Mouse (Mus musculus) lung, adult 2 months (tissue): Measurements from ENCODE around the gene Ppfibp1. TPM values are rescaled to one million over a fixed set of nuclear protein-coding genes. Genes with fewer than 3 reads are reported as not detected.

ENCODE experiments used
- DNase-seq: peaks from one replicate; pipeline ENCODE4 v3.0.0; 2022
- H3K4me1 ChIP-seq: fragments of 200-500 bp; 2 replicates; pipeline ENCODE4 v1.6.1; 2011; ENCODE audit warnings: low read length; ENCODE audit not compliant: control insufficient read depth, insufficient read depth
- H3K4me3 ChIP-seq: fragments of 200-500 bp; replicated peaks from 2 replicates; pipeline ENCODE3; 2011; ENCODE audit warnings: low read depth, mild to moderate bottlenecking, control low read depth, low read length; ENCODE audit errors: extremely low read depth
- CTCF ChIP-seq: fragments of 200-500 bp; IDR thresholded peaks from 2 replicates; pipeline ENCODE4 v1.5.1; 2011; ENCODE audit warnings: mild to moderate bottlenecking, low read length, control low read depth; ENCODE audit not compliant: insufficient read depth
- POLR2A ChIP-seq: fragments of 200-500 bp; IDR thresholded peaks from 2 replicates; pipeline ENCODE4 v1.6.1; 2011; ENCODE audit warnings: low read depth, mild to moderate bottlenecking, control low read depth, low read length, borderline replicate concordance; ENCODE audit errors: extremely low read depth
- WGBS: fragments of 180-500 bp; shearing (Covaris S2); methylation state at CpG from one replicate; pipeline ENCODE4 v1.1.7; 2018; 5-methylcytosine and 5-hydroxymethylcytosine counted together
- polyA plus RNA-seq: library from polyadenylated mRNA; depleted of rRNA; stranded (reverse); fragments of >200 nt; gene quantifications from 2 replicates; pipeline ENCODE4 v1.2.3, GENCODE M21; 2012

Ppfibp1 gene
- polyA plus RNA-seq, 1 experiment: 35.1 TPM

DNA sequence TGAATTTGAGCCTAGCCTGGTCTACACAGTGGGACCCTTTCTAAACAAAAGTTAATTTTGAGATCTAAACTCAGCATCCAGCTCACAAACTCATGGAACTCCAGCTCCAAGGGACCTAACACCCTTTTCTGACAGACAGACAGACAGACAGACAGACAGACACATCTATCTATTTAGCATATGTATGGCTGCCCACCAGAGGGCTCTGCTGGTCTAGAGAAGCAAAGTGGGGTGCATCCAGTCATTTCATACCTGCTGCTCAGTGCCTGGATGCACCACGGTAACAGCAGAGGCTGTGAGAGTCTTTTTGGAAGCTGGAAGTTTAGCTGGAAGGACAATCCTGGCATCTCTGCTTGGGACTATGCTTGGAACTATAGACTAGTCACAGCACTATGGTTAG lies 125.3 kb downstream of the Ppfibp1 start:
- no peak for DNase-seq
- WGBS: 85% methylated on average over 1 of the region's 1 CpGs
- Histone ChIP-seq H3K4me3 (no peak overlapping the region), H3K4me1 (no peaks in the 10 kb centered on the region)
- no peak for TF ChIP-seq CTCF

DNA sequence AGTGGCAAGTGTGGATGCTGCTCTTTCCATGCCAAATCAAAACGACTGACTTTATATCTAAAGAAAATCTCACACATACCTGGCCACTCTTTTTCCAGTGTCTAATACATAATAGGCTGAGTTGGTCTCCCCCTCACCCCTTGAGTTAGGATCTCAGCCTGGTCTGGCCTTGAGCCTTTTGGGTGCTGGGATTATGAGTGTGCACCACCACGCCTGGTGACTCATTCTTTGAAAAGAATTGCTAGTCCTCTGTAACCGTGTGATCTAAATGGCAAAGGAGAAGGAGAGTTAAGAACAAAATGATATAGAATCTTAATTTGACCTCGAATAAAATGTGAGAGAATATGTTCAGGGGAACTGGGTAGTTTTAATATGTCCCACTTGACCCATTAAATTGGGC lies 129.6 kb downstream of the Ppfibp1 start:
- Histone ChIP-seq H3K4me1 (no peaks in the 10 kb centered on the region), H3K4me3 (no peak overlapping the region)
- DNase-seq: no peak
- TF ChIP-seq POLR2A: no peak
- no peak for TF ChIP-seq CTCF
- WGBS: 88% methylated on average over 4 of the region's 4 CpGs

- TF ChIP-seq POLR2A (no peak), CTCF (no peak)
- WGBS: 91% methylated on average over 5 of the region's 5 CpGs
- Histone ChIP-seq H3K4me3 (no peak overlapping the region), H3K4me1 (0 out of 2 replicates have a peak, but pooled peaks cover 2% of the 10 kb centered on the region)
- no peak for DNase-seq
Observed at GRCm38 (mm10) chr6:147018364-147018763, 130.1 kb downstream of the Ppfibp1 start.

DNA sequence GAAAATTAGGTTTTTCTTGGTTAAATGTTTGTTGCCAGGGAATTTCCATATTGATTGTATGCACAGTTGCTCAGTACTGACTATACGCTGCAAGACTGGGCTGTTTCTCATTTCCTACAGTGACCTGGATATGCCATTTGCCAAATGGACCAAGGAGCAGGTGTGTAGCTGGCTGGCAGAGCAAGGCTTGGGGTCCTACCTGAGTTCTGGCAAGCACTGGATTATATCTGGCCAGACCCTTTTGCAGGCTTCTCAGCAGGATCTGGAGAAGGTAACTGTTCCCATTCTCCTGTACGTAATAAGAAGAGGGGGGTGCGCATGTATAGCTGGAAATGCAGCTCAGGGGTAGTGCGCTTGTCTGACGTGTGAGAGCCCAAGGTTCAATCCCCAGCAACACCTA lies 132.9 kb downstream of the Ppfibp1 start:
- H3K4me1 ChIP-seq: 0 out of 2 replicates have a peak, but pooled peaks cover 3% of the 10 kb centered on the region
- over 99% methylated on average over 5 of the region's 5 CpGs for WGBS
- DNase-seq: no peak
- no peak overlapping the region for H3K4me3 ChIP-seq
- TF ChIP-seq CTCF (no peak), POLR2A (no peak)

GRCm38 (mm10) chr6:147022375-147023132 lies 134.3 kb downstream of the Ppfibp1 start:
- Histone ChIP-seq H3K4me1 (0 out of 2 replicates have a peak, but pooled peaks cover 3% of the 10 kb centered on the region), H3K4me3 (no peak overlapping the region)
- WGBS: 88% methylated on average over 16 of the region's 16 CpGs
- no peak for TF ChIP-seq POLR2A
- TF ChIP-seq CTCF: no peak
- no peak for DNase-seq

DNA sequence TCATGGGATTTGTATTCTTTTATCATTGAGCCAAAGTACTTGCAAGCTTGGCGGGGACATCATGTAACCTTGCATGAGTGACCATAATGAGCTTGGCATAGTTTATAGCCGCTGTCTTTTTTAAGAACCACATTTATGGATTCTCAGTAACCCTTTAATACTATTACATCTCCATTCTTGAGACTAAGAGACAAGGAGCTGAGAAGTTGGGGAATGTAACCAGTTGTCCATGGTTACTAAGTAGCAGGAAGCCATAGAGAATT lies 134.8 kb downstream of the Ppfibp1 start:
- H3K4me1 ChIP-seq: 0 out of 2 replicates have a peak, but pooled peaks cover 3% of the 10 kb centered on the region
- no peak overlapping the region for H3K4me3 ChIP-seq
- TF ChIP-seq POLR2A: no peak
- no peak for TF ChIP-seq CTCF
- DNase-seq: no peak
- WGBS: 83% methylated on average over 2 of the region's 2 CpGs

GRCm38 (mm10) chr6:147023568-147023967 lies 135.3 kb downstream of the Ppfibp1 start:
- DNase-seq: no peak
- H3K4me1 ChIP-seq: 0 out of 2 replicates have a peak, but pooled peaks cover 3% of the 10 kb centered on the region
- no peak for TF ChIP-seq CTCF
- H3K4me3 ChIP-seq: no peak overlapping the region

GRCm38 (mm10) chr6:147024761-147025160 lies 136.5 kb downstream of the Ppfibp1 start:
- Histone ChIP-seq H3K4me1 (0 out of 2 replicates have a peak, but pooled peaks cover 3% of the 10 kb centered on the region), H3K4me3 (no peak overlapping the region)
- TF ChIP-seq POLR2A (no peak), CTCF (no peak)
- WGBS: 61% methylated on average over 3 of the region's 3 CpGs
- DNase-seq: no peak

DNA sequence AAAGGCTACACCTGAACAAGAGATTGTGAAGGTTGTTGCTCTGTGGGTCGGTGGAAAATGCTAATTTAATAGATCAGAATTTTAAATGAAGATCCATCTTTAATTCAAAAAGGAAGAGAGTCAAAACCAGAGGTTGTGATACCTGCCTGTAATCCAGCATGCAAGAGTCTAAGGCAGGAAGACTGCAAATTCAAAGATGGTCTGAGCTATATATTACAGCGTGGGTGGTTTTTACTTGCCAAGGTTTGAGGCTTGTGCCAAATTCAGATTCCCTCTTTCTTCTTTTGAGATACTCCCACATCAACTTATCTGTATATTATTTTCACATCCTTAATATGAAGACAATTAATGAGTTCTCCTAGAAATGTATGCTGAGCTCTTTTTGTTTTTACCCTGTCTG lies 140.1 kb downstream of the Ppfibp1 start:
- TF ChIP-seq POLR2A: no peak
- no peak for TF ChIP-seq CTCF
- H3K4me3 ChIP-seq: no peak overlapping the region
- no peak for DNase-seq
- 0 out of 2 replicates have a peak, but pooled peaks cover under 1% of the 10 kb centered on the region for H3K4me1 ChIP-seq
- WGBS: 80% methylated on average over 2 of the region's 2 CpGs

- WGBS: 92% methylated on average over 9 of the region's 9 CpGs
- no peak for TF ChIP-seq CTCF
- no peak for TF ChIP-seq POLR2A
- Histone ChIP-seq H3K4me1 (no peaks in the 10 kb centered on the region), H3K4me3 (no peak overlapping the region)
- no peak for DNase-seq
Observed at GRCm38 (mm10) chr6:147029591-147029990, 141.3 kb downstream of the Ppfibp1 start.
